Mouse (Mus musculus) myocyte (in vitro differentiated cells): ENCODE measurements around the gene Itpk1.

Experiments used
- CEBPB ChIP-seq: IDR thresholded peaks from 2 replicates; pipeline ENCODE4 v1.6.1; 2011; ENCODE audit warnings: mild to moderate bottlenecking, moderate library complexity; ENCODE audit not compliant: poor library complexity, insufficient read depth, severe bottlenecking
- MAX ChIP-seq: IDR thresholded peaks from one replicate; pipeline ENCODE4 v1.6.1; 2011; ENCODE audit warnings: low read depth, mild to moderate bottlenecking, control low read depth
- POLR2A ChIP-seq: IDR thresholded peaks from one replicate; pipeline ENCODE4 v1.6.1; 2011; ENCODE audit warnings: low read depth, mild to moderate bottlenecking, control low read depth, moderate library complexity; ENCODE audit not compliant: insufficient read length
- SRF ChIP-seq: IDR thresholded peaks from one replicate; pipeline ENCODE4 v1.6.1; 2011; ENCODE audit warnings: low read depth; ENCODE audit not compliant: control insufficient read depth, insufficient read length
- TCF12 ChIP-seq: IDR thresholded peaks from one replicate; pipeline ENCODE4 v1.6.1; 2011; ENCODE audit warnings: mild to moderate bottlenecking, control low read depth; ENCODE audit not compliant: poor library complexity, insufficient read depth, severe bottlenecking

- TF ChIP-seq POLR2A (no peak), TCF12 (no peak), MAX (no peak), SRF (no peak), CEBPB (no peak)
Observed at GRCm38 (mm10) chr12:102571666-102572065, 133.1 kb downstream of the Itpk1 start.
